Mouse (Mus musculus) retina, postnatal 7 days (tissue): Measurements from ENCODE around the gene Efcab2.
"Not testable (repeated sequence)": the region's sequence is repeated elsewhere in the genome, so short reads cannot be mapped to it uniquely, and the experiment has no call there.

ENCODE experiments used
- DNase-seq: peaks from one replicate; pipeline ENCODE4 v3.0.0-alpha.2; 2012; ENCODE audit warnings: low read depth, low spot score

The Efcab2 gene

DNA sequence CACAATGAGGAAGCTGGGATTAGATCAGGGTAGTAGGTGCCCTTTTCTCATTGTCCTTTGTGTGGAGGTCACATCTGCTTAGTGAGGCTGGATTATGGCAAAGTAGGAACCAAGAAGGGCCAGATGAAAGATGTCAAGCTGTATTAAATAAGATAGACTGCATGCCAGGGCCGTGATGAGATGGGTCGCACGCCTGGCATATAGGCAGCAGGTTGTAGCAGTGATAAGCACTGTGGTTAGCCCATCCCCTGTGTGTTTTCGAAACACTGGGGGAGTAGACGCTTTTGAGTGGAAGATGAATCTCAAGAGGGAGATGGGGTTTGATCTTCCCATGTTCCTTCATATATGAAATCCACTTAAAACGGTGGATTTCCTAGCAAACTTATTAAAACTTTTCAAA, 3.9 kb upstream of the Efcab2 start:
- no peak for DNase-seq

DNA sequence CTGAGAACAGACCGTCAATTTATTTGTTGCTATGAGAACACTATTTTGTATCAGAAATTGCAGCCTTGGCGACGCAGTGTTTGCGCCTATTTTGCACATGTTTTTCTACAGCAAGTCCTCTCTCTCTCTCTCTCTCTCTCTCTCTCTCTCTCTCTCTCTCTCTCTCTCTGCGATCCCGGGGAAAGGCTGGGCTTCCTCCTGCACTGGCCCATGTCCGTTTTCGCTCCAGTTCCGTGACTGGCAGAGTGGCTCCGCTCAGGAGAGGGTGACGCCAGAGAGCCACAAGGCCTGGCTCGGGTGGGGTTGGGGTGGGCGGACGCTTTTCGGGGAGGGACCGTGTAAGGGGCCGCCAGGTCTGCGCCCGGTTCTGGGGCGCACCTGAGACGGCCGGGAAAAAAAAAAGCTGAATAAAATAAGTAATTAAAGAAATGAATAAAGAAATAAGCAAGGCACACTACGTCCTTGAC, 407 bp upstream of the Efcab2 start:
- peak; percentile 68 for DNase-seq

DNA sequence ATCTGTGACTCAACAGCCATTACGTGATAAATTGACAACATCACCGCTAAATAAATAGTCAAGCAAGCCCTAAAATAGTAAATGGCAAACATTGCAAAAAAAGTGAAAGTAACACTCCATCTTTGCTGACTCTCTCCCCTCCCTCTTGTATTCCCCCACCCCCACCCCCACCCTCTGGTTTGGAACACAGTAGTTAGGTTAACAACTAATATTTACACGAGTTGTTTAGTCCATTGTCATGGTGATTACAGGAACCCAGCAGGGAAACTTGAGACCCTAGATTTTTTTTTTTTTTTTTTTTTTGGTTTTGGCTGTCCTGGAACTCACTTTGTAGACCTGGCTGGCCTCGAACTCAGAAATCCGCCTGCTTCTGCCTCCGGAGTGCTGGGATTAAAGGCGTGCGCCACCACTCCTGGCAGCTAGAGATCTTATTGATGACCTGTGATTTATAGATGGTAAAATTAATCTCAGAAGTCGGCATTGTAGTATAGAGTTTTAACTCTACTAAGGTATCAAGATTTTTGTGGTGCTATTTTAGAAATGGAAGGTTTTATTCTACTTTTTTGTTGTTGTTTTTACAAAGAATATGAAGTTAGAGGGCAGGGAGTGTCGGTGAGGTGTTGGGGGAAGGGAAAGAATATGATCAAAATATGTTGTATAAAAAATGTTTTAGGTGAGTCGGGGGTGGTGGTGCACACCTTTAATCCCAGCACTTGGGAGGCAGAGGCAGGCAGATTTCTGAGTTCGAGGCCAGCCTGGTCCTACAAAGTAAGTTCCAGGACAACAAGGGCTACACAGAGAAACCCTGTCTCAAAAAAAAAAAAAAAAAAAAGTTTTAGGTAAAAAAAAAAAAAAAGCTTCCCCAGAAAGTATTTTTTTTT, 1.1 kb downstream of the Efcab2 start:
- no peak for DNase-seq

DNA sequence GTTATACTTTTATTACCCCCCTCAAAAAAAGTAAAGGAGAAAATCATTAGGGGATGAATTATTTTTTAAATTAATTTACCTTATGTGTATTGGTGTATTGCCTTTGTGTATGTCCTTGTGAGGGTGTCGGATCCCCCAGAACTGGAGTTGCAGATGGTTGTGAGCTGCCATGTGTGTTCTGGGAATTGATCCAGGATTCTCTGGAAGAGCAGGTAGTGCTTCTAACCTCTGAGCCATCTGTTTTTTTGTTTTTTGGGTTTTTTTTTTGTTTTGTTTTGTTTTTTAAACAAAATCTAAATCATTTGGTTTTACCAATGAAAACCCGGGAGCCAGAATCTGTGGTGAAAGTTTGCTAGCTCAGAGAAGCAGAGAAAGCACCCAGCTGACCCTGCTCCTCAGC, 1.8 kb downstream of the Efcab2 start:
- DNase-seq: no peak

DNA sequence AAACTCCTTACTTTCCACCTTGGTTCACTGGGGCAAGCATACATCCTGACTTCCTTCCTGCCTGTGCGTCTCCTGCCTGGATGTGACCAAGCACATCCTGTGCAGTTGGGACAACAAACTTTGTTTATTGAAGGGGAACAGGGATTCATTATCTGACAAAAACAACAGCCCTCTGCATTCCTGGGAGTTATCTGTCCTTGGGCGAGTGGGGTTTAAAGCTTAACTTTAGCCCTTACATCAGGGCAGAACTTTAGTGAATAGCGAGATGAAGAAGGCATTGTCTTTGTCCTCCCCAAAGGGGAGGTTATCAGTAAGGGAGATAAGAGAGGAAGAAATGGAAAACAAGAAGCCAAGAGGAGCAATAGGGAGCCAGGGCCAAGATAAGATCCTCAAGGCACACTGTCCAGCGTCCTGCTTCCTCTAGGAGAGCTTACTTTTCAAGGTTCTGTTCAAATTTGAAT, 3.0 kb downstream of the Efcab2 start:
- no peak for DNase-seq

DNA sequence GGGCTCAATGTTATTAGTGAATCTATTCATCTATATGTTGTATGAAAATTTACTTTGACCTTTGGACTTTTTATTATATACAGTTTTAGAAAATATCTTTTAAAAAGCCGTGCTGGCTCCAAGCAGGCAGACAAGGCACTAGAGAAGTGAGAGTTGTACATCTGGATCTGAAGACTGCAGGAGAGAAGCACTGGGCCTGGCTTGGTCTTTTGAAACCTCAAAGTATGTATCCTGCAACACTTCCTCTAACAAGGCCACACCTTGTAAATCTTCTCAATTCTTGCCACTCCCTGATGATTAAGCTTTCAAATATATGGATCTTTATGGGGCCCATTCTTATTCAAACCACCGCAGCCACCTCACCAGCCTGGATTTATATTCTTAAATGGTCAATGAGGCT, 7.5 kb downstream of the Efcab2 start:
- not testable (repeated sequence) for DNase-seq

DNA sequence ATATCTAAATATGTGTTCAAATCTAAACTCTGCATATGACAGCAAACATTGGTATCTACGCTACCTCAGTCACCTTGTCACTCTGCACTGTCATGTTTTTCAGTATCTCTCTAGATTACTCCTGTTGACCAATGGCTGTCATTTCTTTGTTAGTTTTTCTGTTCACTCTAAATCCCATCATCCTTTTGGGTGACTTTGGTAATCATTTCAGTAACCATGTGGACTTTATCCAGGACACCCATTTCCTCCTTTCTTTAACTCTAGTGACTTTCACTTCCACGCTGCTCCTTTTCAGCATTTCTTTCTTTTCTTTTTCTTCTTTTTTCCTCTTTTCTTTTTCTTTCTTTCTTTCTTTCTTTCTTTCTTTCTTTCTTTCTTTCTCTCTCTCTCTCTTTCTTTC, 13.7 kb downstream of the Efcab2 start:
- no peak for DNase-seq

DNA sequence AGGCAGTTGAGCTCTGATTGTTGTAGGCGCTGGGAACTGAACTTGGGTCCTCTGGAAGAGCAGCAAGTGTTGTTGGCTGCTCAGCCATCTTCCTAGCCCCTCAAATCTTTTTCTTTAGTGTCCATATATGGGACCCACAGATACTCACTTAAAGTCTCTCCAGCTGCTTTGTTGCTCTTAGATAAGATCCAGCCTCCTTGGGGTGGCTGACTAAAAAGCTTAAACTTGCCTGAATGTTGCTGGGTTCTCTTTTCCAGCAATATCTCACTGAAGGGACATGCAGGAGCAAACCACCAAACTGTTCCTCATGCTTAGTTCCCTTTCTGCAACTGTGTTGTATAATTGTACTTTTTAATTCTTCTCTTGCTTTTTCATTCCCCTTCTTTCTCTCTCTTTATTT, 17.8 kb downstream of the Efcab2 start:
- no peak for DNase-seq

DNA sequence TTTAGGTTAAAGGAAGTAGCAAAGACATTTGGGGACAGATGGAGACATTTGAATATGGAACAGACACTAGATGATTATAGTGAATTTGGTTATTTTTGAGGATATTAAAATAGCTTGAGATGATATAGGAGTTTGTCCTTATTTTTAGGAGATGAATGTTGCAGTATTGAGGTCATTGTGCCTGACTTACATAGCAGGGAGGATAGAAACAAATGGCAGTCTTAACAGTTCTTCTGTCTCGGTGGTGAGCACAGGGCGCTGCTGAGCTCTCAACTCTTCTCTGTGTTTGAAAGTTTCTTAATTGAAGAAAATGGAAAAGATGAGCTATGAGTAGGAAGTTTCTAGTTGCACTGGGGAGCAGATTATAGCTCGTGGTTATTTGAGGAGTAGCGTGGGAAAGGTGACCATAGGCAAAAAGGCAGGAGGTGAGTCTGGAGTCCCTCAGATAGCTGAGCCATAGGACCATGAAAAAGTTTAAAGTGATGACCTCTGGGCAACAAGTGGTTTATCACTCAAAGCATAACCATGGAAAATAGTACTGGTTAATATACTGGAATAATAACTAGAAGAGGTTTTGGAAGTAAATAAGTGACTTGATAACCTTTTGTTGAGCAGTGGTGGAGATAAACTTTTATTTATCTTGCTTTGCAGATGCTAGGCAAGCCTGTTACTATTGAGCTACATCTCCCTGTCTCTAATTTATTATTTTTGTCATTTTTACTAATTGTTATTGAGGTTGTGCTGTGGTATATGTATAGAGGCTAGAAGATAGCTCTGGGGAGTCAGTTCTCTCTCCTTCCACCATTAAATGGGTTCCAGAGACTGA, 25.9 kb downstream of the Efcab2 start:
- no peak for DNase-seq

DNA sequence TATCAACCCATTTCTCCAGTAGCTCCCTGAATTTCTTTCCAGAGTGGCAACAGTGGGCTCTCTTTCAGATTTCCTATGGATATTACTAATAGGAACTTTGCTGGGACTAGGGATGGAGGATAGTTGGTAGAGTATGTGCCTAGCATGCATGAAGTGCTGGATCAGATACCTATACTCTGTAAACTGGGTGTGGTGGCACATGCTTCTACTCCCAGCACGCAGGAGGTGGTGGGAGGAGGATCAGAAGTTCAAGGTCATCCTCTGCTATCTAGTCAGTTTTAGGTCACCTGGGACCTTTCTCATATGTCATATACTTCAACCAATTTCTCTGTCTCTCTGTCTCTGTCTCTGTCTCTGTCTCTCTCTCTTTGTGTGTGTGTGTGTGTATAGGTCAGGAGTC, 27.7 kb downstream of the Efcab2 start:
- DNase-seq: no peak

DNA sequence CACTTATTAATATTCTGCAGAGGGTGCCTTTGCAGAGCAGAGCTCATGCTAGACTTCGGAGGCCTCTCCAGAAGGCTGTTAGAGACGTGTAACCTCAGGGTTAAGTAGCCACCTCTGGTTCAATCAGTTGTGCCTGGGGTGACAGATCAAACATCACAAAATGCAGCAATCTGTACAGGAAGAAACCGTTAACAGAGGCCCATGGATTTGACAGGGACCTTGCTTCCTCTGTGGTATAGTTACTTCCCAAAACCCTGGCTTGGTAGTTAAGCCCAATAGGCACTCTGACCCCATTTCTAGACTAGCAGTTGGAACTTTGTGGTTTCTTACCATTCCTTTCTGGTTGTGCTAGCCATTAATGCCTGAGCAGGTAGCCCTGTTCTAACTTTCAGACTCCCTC, 38.5 kb downstream of the Efcab2 start:
- no peak for DNase-seq

DNA sequence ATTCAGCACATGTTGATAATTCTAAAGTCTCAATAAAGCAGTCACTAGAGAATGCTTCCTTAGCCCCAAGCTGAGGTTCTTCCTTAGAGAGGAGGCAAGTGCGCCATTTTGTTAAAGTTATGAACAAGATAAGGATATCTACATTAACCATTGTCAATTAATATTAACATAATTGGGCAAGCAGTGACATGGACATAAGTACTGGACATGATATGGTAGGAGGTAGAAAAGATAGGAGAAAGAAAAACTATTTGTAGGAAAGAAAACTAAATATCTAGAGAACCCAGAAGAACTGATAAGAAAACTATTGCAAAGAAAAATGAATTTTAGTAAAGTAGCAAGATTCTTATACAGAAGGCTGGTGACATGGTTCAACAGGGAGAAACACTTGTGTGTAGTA, 41.2 kb downstream of the Efcab2 start:
- no peak for DNase-seq

DNA sequence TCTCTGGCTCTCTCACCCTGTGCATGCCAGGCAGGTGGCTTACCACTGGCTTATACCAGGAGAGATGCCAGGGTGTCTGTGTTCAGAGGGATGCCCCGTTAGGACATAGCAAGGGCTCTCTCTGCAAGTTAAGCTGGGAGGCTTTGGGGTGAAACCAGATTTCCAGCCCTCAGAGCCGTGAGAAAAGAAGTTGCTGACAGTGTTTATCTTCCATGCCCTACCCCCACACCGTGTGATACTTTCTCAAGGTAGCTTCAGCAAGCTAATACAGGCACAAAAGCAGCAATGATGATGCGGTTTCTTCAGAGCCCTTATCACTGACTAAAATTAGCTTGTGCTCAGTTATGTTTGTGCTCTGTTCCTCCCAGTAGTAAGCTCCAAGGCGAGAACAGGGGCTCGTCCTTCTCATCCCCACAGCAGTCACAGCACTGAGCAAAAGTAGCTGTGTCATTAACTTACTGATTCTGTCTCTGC, 42.4 kb downstream of the Efcab2 start:
- no peak for DNase-seq

DNA sequence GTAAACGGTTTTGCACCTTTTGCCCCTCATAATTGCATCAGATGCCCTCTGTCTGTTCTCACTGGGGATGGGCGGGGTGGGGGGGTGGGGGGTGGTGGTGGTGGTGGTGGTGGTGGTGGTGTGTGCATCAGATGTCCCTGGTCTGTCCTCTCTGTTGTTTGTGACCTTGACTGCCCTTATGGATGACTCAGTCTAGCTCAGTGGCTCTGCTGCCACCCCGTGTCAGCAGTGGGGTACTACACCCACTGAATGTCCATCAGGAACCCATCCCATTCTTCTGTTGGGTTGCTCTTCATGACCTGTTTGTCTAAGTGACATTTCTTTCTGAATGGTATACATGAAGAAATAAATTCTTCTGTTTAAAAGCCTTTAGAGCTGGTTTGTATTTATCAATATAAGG, 43.3 kb downstream of the Efcab2 start:
- peak; percentile 59 for DNase-seq

DNA sequence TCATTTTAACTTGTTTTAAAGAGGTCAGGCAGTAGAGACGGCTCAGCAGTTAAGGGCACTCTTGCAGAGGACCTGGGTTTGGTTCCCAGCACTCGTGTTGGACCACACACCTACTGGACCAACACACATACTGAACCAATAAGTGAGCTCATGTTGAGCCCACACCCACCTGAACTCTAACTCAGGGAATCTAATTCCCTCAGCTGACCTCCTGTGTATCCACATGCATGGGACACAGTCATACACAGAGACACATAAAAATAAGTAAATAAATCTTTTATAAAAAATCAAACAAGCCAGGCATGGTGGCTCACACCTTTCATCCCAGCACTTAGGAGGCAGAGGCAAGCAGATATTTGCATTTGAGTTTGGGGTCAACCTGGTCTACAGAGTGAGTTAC, 44.0 kb downstream of the Efcab2 start:
- DNase-seq: no peak

DNA sequence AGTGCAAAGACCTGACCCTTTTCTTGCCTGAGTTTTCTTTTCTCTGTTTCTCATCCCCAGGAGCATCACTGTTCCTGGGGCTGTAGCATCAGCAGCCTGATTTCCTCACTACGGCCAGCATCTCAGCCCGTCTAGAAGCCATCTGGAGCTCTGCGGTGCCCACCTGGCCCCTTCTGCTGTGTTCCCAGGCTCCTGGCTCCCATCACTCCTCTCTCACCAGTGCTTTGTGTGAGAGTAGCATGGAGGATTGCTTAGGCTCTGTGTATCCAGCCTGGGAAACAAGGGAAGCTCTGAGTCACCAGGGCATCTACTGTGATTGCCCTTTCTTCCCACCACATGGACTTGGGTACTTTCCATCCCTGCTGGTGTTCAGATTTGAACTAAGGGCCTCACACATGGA, 48.2 kb downstream of the Efcab2 start:
- DNase-seq: no peak

DNA sequence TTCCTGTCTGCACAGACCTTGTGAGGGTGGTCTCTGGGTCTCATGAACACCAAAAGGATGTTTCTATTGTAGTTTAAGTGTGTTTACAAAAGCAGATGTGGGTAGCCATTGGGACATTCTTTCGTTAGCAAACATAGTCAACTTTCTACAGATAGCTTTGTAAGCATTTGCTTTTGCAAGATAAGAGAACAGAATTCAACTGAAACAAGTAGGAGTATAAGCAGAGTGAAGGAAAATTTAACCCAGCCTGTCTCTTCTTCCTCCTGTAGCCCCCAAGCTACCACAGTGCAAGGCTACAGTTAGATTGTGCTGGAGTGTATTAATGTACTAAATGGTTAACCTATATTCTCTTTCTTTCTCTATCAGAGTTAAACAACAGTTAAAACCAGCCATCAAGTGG, 49.2 kb downstream of the Efcab2 start:
- no peak for DNase-seq

DNA sequence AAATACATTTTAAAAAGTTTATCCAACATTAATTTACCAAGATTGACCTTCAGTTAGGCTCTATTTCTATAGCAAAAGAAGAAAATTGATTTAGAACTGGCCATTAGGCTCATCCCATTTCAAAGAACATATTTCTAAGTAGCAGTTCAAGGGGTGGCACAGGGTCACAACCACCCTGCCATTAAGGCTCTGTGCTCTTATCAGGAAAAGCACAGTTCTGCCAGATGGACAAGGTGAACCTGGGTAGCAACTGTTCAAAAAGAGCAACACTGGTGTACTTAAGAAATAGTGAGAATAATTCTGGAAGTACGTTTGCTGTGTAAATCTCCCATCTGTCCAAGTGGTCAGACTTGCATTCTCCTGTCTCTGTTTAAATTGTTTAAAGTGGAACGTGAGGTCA, 52.1 kb downstream of the Efcab2 start:
- DNase-seq: no peak

DNA sequence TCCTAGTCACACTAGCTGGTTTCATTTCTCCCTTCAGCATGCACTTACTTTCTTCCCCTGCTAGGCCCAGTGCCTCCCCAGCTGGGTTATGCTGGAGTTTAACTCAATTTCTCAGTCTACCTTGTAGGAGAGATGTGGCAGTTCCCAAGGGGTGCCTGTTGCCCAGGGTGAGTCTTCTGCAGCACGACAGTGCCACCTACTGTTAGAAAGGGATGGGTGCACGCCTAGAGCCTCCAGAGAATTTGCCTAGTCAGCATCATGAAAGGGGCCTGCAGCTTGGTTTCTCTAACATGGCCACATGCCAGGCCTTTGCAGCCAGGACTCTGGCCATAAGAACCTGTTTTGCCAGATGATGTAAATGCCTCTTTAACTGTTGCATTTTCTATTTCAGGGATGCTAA, 57.8 kb downstream of the Efcab2 start:
- peak; percentile 70 for DNase-seq

DNA sequence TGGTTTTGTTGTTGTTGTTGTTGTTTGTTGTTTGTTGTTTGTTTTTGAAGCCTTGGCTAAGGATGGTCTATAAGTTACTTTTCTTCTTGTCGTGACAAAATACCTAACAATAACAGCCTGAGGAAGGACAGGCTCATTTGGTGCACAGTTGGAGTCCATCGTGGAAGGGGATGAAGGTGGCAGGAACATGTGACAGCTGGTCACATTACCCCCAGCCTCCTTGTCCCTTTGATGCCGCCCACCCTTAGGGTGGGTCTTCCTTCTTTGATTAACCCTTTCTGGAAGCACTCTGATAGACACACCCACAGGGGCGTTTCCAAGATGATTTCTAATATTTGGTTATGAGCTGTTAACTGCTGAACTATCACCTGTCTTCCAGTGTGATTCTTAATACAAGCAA, 58.3 kb downstream of the Efcab2 start:
- DNase-seq: no peak

DNA sequence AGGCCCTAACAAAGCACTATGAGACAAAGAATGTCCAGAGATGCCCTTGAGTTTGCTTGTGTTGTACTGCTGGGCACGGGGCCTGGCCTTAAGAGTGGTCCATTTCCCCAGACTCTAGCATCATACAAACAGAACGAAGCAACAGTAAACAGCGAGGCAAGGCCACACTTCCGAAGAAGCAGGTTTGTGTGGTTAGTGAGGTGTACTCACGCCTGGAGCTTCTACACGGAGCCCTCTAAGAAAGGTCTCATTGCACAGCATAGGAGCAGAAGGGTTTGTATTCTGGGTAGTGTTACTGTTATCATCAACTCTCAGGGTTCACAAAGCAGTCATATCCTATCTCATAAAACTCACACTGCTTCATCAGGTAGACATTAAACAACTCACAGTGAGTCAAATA, 61.7 kb downstream of the Efcab2 start:
- no peak for DNase-seq

DNA sequence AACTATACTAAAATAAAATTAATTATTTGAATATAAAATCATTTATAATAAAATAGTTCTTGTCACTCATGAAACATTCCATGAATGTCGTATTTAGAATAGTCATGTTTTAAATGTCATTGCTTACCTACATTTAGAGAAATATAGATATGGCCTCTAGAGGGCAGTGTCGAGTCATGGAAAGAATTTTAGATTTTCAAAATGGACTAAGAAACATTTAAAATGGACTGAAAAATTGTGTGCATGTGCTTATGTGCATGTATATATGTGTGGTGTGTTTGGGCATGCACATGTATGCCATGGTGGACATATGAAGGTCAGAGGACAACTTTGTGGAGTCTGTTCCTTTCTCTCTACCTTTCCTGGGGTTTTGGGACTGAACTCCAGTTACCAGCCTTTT, 62.4 kb downstream of the Efcab2 start:
- peak; percentile 34 for DNase-seq

DNA sequence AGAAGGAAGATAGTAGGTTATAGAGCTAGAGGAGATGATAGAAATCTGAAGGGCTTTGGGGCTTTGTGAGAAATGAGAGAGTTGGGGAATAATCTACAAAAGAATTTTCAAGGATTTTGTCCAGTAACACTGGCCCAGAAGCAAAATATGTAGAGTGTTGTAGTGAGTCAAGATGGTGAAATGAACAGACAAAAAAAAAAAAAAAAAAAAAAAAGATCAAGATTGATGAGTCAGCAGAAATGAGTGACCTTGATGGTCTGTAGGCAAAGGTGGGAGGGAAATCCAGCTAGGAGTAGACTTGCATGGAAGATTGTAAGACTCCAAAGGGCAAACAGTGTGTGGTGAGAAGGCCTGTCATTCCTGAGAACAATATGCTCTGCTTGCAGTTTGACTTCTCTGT, 78.0 kb downstream of the Efcab2 start:
- DNase-seq: no peak
